Mouse (Mus musculus) stomach, postnatal 0 days (tissue): Measurements from ENCODE around the gene Parm1.

ENCODE experiments used
- CTCF ChIP-seq: IDR thresholded peaks from 2 replicates; pipeline ENCODE4 v1.5.1; 2016; ENCODE audit warnings: antibody characterized with exemption, low read depth, mild to moderate bottlenecking, moderate library complexity
- EP300 ChIP-seq: optimal IDR thresholded peaks from 2 replicates; pipeline ENCODE3; 2016; ENCODE audit warnings: antibody characterized with exemption

- TF ChIP-seq CTCF (no peak; the same call in 1 of the 2 replicates), EP300 (no peak)
Observed at GRCm38 (mm10) chr5:91519521-91519920, 2.1 kb downstream of the Parm1 start.
